Mouse (Mus musculus) CH12F3 (cell line): Measurements from ENCODE around the gene Gm49661.

Experiments
- in situ Hi-C: fragments of 300-500 bp; cut with MboI; formaldehyde crosslinking; loops from 2 replicates; pipeline ENCODE4 v1.14.3; 2020; ENCODE audit warnings: low sequenced_read_pairs

The Gm49661 gene

DNA sequence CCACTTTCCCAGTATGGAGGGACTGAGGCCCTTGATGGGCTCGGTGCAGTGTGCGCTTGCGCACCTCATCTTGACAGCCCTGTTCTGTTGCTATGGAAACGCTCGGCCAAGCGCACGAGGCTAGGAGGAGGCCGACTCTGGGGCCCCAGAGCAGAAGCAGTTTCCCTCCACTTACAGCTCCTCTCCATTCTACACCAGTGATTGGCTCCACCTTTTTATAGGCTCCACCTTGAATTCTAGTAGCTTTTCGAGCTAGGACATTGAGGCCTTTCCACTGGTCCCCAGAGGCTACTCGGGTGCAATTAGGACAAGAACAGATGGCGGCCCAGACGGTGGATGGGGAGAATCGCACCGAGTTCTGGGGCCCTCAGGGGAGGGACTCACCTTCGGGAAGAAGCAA, 34.4 kb downstream of the Gm49661 start:
- in situ Hi-C loops: no loop called here

GRCm38 (mm10) chr8:84933767-84934559, 35.3 kb downstream of the Gm49661 start:
- in situ Hi-C loops: no loop called here

GRCm38 (mm10) chr8:84930582-84930981, 38.7 kb downstream of the Gm49661 start:
- in situ Hi-C loops: no loop called here

GRCm38 (mm10) chr8:84928456-84929306, 40.6 kb downstream of the Gm49661 start:
- in situ Hi-C loops: no loop called here

- in situ Hi-C loops: no loop called here
These were observed 41.7 kb downstream of the Gm49661 start for GRCm38 (mm10) chr8:84927513-84927912.

- in situ Hi-C loops: no loop called here
These were observed 43.7 kb downstream of the Gm49661 start for GRCm38 (mm10) chr8:84925557-84925956.

DNA sequence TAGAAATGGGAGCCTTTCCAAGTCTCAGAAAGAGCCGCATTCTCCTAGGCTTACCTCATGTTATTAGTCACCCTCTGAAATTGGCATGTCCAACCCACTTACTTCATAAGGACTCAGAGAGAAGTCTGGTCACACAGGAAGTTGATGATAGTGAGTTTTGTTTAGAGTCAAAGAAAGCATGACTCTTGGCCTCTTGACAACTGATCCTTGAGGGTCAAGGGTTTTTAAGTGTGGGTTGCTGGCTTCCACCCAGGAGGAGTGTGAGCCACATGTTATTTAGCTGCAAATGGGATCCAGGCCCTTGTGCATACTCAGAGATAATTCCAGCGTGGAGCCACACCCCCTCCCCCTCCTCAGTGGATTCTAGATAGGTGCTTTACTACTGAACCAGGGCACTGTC, 47.6 kb downstream of the Gm49661 start:
- in situ Hi-C loops: no loop called here

GRCm38 (mm10) chr8:84918646-84919045, 50.6 kb downstream of the Gm49661 start:
- in situ Hi-C loops: no loop called here

DNA sequence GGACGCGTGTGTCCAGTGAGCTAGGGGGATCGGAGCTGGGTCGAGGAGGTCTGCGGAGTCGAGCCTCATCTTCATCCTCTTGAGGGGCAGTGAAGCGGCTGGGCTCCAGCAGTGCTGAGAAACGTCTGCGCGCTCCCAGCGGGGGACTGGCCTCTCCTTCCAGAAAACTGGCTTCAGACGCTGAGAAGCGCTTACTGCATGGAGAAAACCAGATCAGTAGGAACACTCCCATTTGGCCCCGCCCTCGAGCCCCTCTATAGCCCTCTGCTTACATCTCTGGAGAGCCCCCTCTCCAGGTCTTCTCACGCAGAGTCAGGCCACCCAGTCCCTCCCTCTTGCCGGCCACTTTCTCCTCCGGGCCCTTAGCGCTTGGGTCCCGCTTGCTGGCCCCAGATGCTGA, 51.5 kb downstream of the Gm49661 start:
- in situ Hi-C loops: no loop called here
